Mouse (Mus musculus) forebrain, postnatal 0 days (tissue): ENCODE measurements around the gene Adm. TPM values are rescaled to one million over a fixed set of nuclear protein-coding genes. Genes with fewer than 3 reads are reported as not detected.

Source experiments
- ATAC-seq: fragments of 200-750 bp; cut with Nextera tagmentation; 2 replicates; pipeline ENCODE4 v1.8.0; 2017; ENCODE audit warnings: mild to moderate bottlenecking, moderate library complexity
- DNase-seq: peaks from one replicate; pipeline ENCODE4 v3.0.0-alpha.2; 2015
- H3K27ac ChIP-seq: fragments of 300-500 bp; sonication (generic); 2 replicates; pipeline ENCODE4 v1.5.1; 2014; ENCODE audit warnings: low read depth, mild to moderate bottlenecking, antibody characterized with exemption, low read length, moderate library complexity, mixed read lengths
- H3K27me3 ChIP-seq: fragments of 300-500 bp; sonication (generic); 2 replicates; pipeline ENCODE4 v1.6.1; 2014; ENCODE audit warnings: mild to moderate bottlenecking, low read length, mixed read lengths; ENCODE audit not compliant: insufficient read depth
- H3K36me3 ChIP-seq: fragments of 300-500 bp; sonication (generic); 2 replicates; pipeline ENCODE4 v1.6.1; 2014; ENCODE audit warnings: mild to moderate bottlenecking, moderate library complexity; ENCODE audit not compliant: insufficient read depth
- H3K4me1 ChIP-seq: fragments of 300-500 bp; sonication (generic); 2 replicates; pipeline ENCODE4 v1.6.1; 2014; ENCODE audit warnings: antibody characterized with exemption; ENCODE audit not compliant: insufficient read depth
- H3K4me2 ChIP-seq: fragments of 300-500 bp; sonication (generic); 2 replicates; pipeline ENCODE4 v1.6.1; 2014; ENCODE audit warnings: low read depth, mild to moderate bottlenecking, moderate library complexity
- H3K4me3 ChIP-seq: fragments of 300-500 bp; sonication (generic); 2 replicates; pipeline ENCODE4 v1.5.1; 2014; ENCODE audit warnings: low read depth, low read length, mixed read lengths
- H3K9ac ChIP-seq: fragments of 300-500 bp; sonication (generic); 2 replicates; pipeline ENCODE4 v1.6.1; 2014; ENCODE audit warnings: mild to moderate bottlenecking
- H3K9me3 ChIP-seq: fragments of 300-500 bp; sonication (generic); 2 replicates; pipeline ENCODE4 v1.6.1; 2016; ENCODE audit warnings: low read length
- CTCF ChIP-seq: sonication (generic); IDR thresholded peaks from 2 replicates; pipeline ENCODE4 v1.5.1; 2016; ENCODE audit warnings: antibody characterized with exemption, control low read depth, low read depth
- WGBS: fragments of 180-500 bp; shearing (Covaris S2); extraction: QIAGEN DNeasy Blood & Tissue Kit; methylation state at CpG from one replicate; pipeline ENCODE4 v1.1.7; 2014; 5-methylcytosine and 5-hydroxymethylcytosine counted together
- polyA plus RNA-seq: library from polyadenylated mRNA; unstranded; fragments of >200 nt; fragmentation: Nextera tagmentation; extraction: Ambion mirVana; gene quantifications from 2 replicates; pipeline ENCODE4 v1.2.1, GENCODE M21; 2015
- total RNA-seq: library from RNA; depleted of rRNA; stranded (reverse); fragments of >200 nt; gene quantifications from 2 replicates; pipeline ENCODE4 v1.2.3, GENCODE M21; 2014

The Adm gene
- total and polyA plus RNA-seq, 2 experiments from 2014 or later, result 2.0 to 2.1 TPM

DNA sequence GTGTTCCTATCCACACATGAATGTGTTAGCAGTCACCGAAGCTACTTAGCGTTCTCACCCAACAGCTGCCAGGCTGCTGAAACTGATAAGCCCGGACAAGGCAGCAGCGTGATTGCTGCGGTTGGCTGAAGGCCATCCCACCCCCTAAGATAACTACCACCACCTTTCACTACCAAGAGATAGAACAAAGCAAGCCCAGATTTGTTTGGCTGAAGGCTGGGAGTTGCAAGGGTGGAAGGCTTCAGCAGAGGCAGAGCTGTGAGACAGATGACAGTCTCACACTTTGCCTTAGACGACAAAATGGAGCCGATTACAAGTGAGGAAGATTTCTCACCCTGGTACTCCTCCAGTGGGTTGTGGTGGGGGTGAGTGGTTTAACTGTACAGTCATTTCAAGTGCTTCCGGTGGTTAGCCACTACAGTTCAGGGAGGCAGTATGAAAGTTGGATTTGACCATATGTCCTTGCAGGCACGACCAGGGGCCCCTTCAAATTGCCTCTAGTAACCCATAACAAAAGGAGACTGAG, 8.3 kb upstream of the Adm start:
- WGBS, result 39% methylated on average over 9 of the region's 9 CpGs
- Histone ChIP-seq H3K27me3 (no peaks in the 10 kb centered on the region), H3K4me3 (no peak overlapping the region), H3K4me1 (no peaks in the 10 kb centered on the region), H3K36me3 (no peaks in the 10 kb centered on the region), H3K27ac (no peak overlapping the region), H3K9me3 (no peaks in the 10 kb centered on the region), H3K4me2 (no peak overlapping the region), H3K9ac (no peak overlapping the region)
- no peak for TF ChIP-seq CTCF
- DNase-seq, result no peak
- no peak for ATAC-seq

DNA sequence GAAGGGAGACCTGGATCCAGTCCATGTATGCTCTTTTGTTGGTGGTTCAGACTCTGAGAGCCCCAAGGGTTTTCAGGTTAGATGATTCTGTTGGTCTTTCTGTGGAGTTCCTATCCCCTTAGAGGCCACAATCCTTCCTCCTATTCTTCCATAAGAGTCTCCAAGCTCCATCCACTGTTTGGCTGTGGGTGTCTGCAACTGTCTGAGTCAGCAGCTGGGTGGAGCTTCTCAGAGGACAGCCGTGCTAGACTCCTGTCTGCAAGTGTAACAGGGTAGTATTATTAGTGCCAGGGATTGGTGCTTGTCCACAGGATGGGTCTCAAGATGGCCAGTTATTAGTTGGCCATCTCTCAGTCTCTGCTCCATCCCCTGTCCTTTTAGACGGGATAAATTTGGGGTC, 3.4 kb upstream of the Adm start:
- H3K9ac ChIP-seq, result no peak overlapping the region
- no peak overlapping the region for H3K4me2 ChIP-seq
- TF ChIP-seq CTCF, result no peak
- DNase-seq (no peak), ATAC-seq (no peak)
- WGBS, result 71% methylated on average over 2 of the region's 2 CpGs
- no peaks in the 10 kb centered on the region for H3K36me3 ChIP-seq
- peaks cover 33% of the 10 kb centered on the region for H3K27me3 ChIP-seq
- no peak overlapping the region for H3K27ac ChIP-seq
- no peaks in the 10 kb centered on the region for H3K9me3 ChIP-seq
- H3K4me1 ChIP-seq, result peaks cover 16% of the 10 kb centered on the region; the same call in 1 of the 2 replicates
- no peak overlapping the region for H3K4me3 ChIP-seq

DNA sequence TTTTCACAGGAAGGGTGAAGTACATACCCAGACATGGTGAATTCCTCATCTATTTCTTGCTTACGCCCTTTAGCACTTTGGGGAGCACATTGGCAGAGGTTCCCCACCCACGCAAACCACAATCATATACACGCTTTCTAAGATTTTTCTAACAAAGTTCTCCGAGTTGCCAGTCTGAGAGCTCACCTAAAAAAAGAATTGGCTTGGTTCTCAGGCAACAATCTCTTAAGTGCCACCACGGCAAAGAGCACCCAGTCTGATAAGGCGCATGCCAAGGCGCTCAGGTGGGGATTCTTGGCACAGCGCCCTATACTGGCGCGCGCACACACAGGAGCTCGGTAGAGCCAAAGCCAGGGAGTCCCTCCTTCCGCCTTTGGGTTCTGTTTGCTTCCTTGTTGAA, 2.5 kb upstream of the Adm start:
- Histone ChIP-seq H3K9me3 (no peaks in the 10 kb centered on the region), H3K4me3 (no peak overlapping the region), H3K4me1 (peaks cover 18% of the 10 kb centered on the region; the same call in 1 of the 2 replicates), H3K27ac (no peak overlapping the region), H3K4me2 (no peak overlapping the region), H3K27me3 (peaks cover 42% of the 10 kb centered on the region), H3K36me3 (no peaks in the 10 kb centered on the region), H3K9ac (no peak overlapping the region)
- TF ChIP-seq CTCF, result no peak
- ATAC-seq, result no peak
- 78% methylated on average over 13 of the region's 13 CpGs for WGBS
- DNase-seq, result no peak

GRCm38 (mm10) chr7:110625489-110625888, 2.0 kb upstream of the Adm start:
- Histone ChIP-seq H3K4me1 (peaks cover 18% of the 10 kb centered on the region; the same call in 1 of the 2 replicates), H3K9ac (no peak overlapping the region), H3K36me3 (no peaks in the 10 kb centered on the region), H3K27me3 (peaks cover 42% of the 10 kb centered on the region), H3K4me3 (no peak overlapping the region), H3K9me3 (no peaks in the 10 kb centered on the region), H3K27ac (no peak overlapping the region), H3K4me2 (no peak overlapping the region)
- TF ChIP-seq CTCF, result no peak
- DNase-seq (no peak), ATAC-seq (no peak)
- WGBS, result 70% methylated on average over 10 of the region's 10 CpGs

DNA sequence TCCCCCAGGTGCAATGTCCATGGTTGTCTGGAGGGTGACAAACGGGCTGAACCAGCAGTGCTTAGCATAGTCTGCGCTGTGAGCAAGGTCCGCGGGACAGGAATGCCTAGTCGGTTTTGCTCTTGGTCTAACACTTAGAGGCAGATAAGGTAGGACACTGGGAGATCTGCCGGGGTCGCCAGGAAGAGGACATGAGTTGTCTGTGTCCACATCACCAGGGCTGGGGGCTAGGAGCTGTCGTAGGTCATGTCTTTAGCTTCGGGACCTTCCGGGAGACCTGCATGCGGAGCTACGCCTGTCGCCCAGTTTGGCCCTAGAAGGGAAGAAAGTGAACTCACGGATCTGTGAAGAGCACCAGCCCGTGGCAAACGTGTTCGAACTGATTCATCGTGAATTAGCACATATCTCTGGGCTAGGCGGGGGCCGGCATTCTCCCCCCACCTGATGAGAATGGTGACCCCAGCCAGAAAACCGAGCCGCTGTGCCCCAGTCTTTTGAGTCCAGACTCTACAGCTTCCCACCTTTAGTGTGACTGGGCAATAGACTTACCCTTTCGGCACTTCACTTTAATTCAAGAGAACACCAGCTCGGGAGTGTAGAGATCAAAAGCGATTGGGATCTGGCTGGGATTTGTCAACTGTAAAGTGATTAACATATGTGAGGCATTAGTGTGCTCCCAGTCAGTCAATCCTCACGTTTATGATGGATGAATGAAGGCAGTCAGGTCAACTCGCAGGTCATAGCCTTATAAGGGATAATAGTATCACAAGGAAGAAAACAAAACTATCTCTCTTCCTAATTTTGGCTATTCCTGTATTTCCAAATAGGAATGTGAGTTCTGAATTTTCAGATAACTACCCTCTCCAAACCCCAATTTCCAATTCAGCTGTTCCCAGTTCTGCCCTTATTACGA, 1.0 kb upstream of the Adm start:
- H3K27me3 ChIP-seq, result peaks cover 42% of the 10 kb centered on the region
- TF ChIP-seq CTCF, result no peak
- peak overlapping the region; percentile 13; the same call in 1 of the 2 replicates for H3K4me2 ChIP-seq
- no peaks in the 10 kb centered on the region for H3K36me3 ChIP-seq
- no peak for ATAC-seq
- DNase-seq, result no peak
- H3K4me1 ChIP-seq, result peaks cover 18% of the 10 kb centered on the region; the same call in 1 of the 2 replicates
- no peak overlapping the region for H3K4me3 ChIP-seq
- H3K27ac ChIP-seq, result no peak overlapping the region
- H3K9ac ChIP-seq, result no peak overlapping the region
- no peaks in the 10 kb centered on the region for H3K9me3 ChIP-seq
- WGBS, result 11% methylated on average over 28 of the region's 28 CpGs

- no peaks in the 10 kb centered on the region for H3K9me3 ChIP-seq
- peaks cover 18% of the 10 kb centered on the region; the same call in 1 of the 2 replicates for H3K4me1 ChIP-seq
- TF ChIP-seq CTCF, result 0 out of 2 replicates have a peak, but pooled peaks have one; percentile 24
- H3K4me2 ChIP-seq, result peak overlapping the region; percentile 81
- no peak for DNase-seq
- H3K27me3 ChIP-seq, result peaks cover 42% of the 10 kb centered on the region
- H3K36me3 ChIP-seq, result no peaks in the 10 kb centered on the region
- H3K9ac ChIP-seq, result no peak overlapping the region
- under 1% methylated on average over 12 of the region's 12 CpGs for WGBS
- no peak for ATAC-seq
- H3K4me3 ChIP-seq, result peak overlapping the region; percentile 39
- H3K27ac ChIP-seq, result no peak overlapping the region
Measured at GRCm38 (mm10) chr7:110627099-110627482, 370 bp upstream of the Adm start.

DNA sequence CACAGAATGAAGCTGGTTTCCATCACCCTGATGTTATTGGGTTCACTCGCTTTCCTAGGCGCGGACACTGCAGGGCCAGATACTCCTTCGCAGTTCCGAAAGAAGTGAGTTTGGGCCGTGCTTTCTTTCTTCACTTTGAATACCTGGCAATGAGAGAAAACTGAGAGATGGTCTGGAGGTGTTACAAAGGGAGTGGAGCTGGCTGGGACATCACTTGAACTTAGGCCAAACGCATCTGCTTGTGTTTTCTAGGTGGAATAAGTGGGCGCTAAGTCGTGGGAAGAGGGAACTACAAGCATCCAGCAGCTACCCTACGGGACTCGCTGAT, 776 bp downstream of the Adm start:
- H3K9me3 ChIP-seq, result no peaks in the 10 kb centered on the region
- peaks cover 42% of the 10 kb centered on the region for H3K27me3 ChIP-seq
- peak overlapping the region; percentile 81 for H3K4me2 ChIP-seq
- no peak for ATAC-seq
- H3K4me1 ChIP-seq, result peaks cover 18% of the 10 kb centered on the region; the same call in 1 of the 2 replicates
- 3% methylated on average over 11 of the region's 11 CpGs for WGBS
- TF ChIP-seq CTCF, result no peak
- H3K27ac ChIP-seq, result no peak overlapping the region
- peak overlapping the region; percentile 39 for H3K4me3 ChIP-seq
- H3K9ac ChIP-seq, result 0 out of 2 replicates have a peak overlapping the region, but pooled peaks have one; percentile 22
- H3K36me3 ChIP-seq, result no peaks in the 10 kb centered on the region
- DNase-seq, result peak; percentile 41
